Mouse (Mus musculus): ENCODE data around the gene Cblc. TPM values are rescaled to one million over a fixed set of nuclear protein-coding genes. Genes with fewer than 3 reads are reported as not detected.

Cblc gene
- 13.5 and 14.0 TPM in 2 replicates for polyA plus RNA-seq (2014; fragmentation: Nextera tagmentation; extraction: Ambion mirVana)

DNA sequence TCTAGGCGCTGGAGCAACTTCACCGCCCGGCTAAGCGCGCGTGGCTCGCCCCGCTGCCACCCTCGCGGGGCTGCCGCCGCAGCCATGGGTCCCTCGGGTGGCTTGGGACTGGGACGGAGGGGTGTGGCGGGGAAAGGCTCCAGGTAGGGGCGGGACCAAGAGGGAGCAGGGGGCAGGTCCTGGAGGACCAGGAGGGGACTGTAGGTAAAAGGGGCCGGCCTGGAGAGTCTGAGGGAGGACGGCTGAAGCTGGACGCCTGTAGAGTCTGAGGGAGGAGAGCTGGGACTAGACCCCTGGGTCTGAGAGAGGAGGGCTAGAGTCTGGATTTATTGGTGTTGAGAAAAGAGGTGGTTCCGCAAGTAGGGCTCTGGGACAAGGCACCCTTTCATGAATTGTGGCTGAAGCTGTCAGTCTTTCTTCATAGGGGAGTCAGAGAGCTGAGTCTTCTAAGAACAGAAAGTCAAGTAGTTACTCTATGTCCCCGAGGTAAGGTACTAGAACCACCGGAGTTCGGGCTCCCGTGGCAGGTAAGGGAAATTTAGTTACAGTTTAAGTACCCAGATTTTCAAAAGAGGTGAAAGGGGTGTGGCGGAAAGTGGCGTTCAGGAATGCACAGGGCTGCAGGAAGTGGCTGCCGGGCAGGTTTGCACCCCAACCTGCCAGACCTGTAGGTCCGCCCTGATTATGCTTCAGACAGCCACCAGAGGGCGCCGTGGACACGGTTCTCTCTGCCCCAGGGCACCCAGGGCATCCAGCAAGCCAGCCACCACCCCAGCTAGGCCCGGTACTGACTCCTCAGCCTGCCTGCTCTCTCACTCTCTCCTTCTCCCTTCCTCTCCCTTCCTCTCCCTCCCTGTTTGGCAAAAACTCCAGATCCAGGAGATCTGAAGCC, at the start of gene Cblc:
TSS of gene Cblc (minus strand) at position 113 of the 892 bp plus-strand sequence.
- H3K4me2 ChIP-seq (ENCODE audit: low read length) = peak within 1 kb of the TSS; percentile 40
- WGBS = 2% methylated on average over 31 of the region's 32 CpGs
- H3K36me3 ChIP-seq (ENCODE audit: control insufficient read depth, insufficient read depth, low read length) = no peaks in the 10 kb centered on the region
- peak within 1 kb of the TSS; percentile 33 for H3K4me3 ChIP-seq (ENCODE audit: low read depth, low read length)
- H3K27ac ChIP-seq (ENCODE audit: low read depth) = peak within 1 kb of the TSS; percentile 5; the same call in 1 of the 2 replicates
- H3K27me3 ChIP-seq (replicated peaks; ENCODE audit: control insufficient read depth, insufficient read depth, low read length) = peaks cover 19% of the 10 kb centered on the region
- H3K9ac ChIP-seq (ENCODE audit: low read length) = peak within 1 kb of the TSS; percentile 34
- DNase-seq (ENCODE audit: low spot score) (peak; percentile 86), ATAC-seq (replicated peaks; ENCODE audit: low FRiP score, low TSS enrichment, low read depth) (peak; percentile 89)
- H3K4me1 ChIP-seq (replicated peaks; ENCODE audit: control insufficient read depth, insufficient read depth, low read length) = no peaks in the 10 kb centered on the region
- H3K9me3 ChIP-seq (ENCODE audit: control insufficient read depth, low read length) = no peaks in the 10 kb centered on the region

DNA sequence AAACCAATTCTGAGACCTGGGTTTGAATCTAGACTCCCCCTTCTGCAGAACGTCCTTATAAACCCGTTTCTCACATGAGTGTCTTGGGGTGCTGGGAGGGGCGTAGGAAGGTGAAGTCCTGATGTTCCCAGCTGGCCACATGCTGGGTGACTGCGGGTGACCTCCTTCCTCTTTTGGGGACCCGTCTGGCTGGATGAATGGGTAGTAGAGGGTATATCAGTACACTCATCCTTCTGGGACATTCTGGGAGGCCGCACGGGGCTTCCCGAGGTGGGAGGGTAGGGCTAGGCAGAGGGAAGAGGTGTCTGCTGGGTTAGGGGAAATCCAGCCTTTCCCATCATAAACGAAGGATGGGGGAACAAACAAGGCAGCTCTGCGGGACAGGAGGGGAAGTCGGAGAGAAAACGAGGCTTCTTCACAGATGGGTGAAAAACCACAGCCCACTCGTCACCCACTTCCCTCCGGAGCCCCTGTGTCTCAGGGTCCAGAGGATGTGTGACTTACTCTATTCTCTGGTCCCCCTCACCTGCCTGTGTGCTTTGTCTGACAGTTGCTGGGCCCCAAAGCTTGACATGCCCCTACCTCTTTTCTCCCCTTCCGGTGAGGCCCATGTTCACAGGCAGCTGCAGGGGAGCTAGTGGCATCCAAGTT, 48.0 kb upstream of the Cblc start:
- DNase-seq (ENCODE audit: low spot score) (no peak), ATAC-seq (replicated peaks; ENCODE audit: low FRiP score, low TSS enrichment, low read depth) (no peak)
- Histone ChIP-seq H3K27me3 (replicated peaks; ENCODE audit: control insufficient read depth, insufficient read depth, low read length) (no peaks in the 10 kb centered on the region; the same call in 1 of the 2 replicates), H3K4me1 (replicated peaks; ENCODE audit: control insufficient read depth, insufficient read depth, low read length) (0 out of 2 replicates have a peak, but pooled peaks cover 2% of the 10 kb centered on the region), H3K27ac (ENCODE audit: low read depth) (no peak overlapping the region), H3K4me2 (ENCODE audit: low read length) (no peak overlapping the region), H3K9ac (ENCODE audit: low read length) (no peak overlapping the region), H3K36me3 (ENCODE audit: control insufficient read depth, insufficient read depth, low read length) (no peaks in the 10 kb centered on the region), H3K4me3 (ENCODE audit: low read depth, low read length) (no peak overlapping the region), H3K9me3 (ENCODE audit: control insufficient read depth, low read length) (no peaks in the 10 kb centered on the region)
- 66% methylated on average over 15 of the region's 15 CpGs for WGBS

DNA sequence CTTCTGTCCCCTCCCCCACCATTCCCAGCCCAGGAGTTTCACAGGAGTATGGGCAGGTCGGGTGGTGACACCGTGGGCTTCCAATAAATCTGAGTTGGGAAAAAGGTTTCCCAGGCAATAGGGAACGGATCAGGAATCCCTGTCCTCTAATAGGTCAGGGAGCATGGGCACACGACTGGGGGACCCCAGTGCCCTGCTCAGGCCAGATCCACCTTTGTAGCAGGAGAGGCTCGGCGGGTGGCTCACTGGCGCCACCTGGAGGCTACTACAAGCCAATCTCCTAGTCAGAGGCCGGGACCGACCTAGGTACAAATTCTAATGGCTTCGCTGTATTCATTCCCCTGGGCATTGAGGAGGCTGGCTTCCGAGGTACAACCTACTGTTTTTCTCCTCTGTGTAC, 47.0 kb upstream of the Cblc start:
- H3K4me2 ChIP-seq (ENCODE audit: low read length) = no peak overlapping the region
- no peaks in the 10 kb centered on the region for H3K36me3 ChIP-seq (ENCODE audit: control insufficient read depth, insufficient read depth, low read length)
- no peaks in the 10 kb centered on the region for H3K9me3 ChIP-seq (ENCODE audit: control insufficient read depth, low read length)
- peak; percentile 60 for ATAC-seq (replicated peaks; ENCODE audit: low FRiP score, low TSS enrichment, low read depth)
- no peaks in the 10 kb centered on the region; the same call in 1 of the 2 replicates for H3K27me3 ChIP-seq (replicated peaks; ENCODE audit: control insufficient read depth, insufficient read depth, low read length)
- 4% methylated on average over 11 of the region's 11 CpGs for WGBS
- peak; percentile 83 for DNase-seq (ENCODE audit: low spot score)
- 0 out of 2 replicates have a peak, but pooled peaks cover 2% of the 10 kb centered on the region for H3K4me1 ChIP-seq (replicated peaks; ENCODE audit: control insufficient read depth, insufficient read depth, low read length)
- H3K4me3 ChIP-seq (ENCODE audit: low read depth, low read length) = no peak overlapping the region
- no peak overlapping the region for H3K9ac ChIP-seq (ENCODE audit: low read length)
- H3K27ac ChIP-seq (ENCODE audit: low read depth) = no peak overlapping the region

DNA sequence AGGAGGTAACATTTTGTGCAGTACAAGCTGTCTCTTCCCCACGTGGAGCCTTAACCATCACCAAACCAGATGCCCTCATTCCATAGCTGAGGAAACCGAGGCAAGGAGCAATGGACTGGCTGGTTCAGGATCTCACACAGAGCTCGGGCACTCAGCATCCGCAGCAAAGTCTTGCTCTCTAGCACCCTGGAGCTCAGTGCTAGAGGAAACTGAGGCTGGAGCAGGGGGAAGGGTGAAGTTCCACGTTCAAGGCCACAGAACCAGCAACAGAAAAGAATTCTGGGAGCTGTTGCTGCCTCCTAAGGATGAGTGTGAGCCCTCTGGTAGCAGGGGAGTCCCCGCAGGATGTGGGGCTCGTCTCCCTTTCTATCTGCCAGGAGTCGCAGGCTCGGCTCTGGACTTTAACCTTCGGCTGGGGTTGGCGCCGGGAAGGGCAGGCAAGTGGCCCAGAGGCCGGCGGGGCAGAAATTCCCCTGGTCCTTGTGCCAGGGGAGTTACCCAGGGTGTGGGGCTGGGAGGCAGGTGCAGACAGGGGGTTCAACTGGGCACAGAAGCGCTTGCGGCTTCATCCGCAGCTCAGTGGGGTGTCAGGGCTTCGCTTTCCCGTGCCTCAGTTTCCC, 46.4 kb upstream of the Cblc start:
- DNase-seq (ENCODE audit: low spot score) (peak; percentile 65), ATAC-seq (replicated peaks; ENCODE audit: low FRiP score, low TSS enrichment, low read depth) (peak; percentile 50; the same call in 1 of the 2 replicates)
- Histone ChIP-seq H3K9me3 (ENCODE audit: control insufficient read depth, low read length) (no peaks in the 10 kb centered on the region), H3K36me3 (ENCODE audit: control insufficient read depth, insufficient read depth, low read length) (no peaks in the 10 kb centered on the region), H3K27me3 (replicated peaks; ENCODE audit: control insufficient read depth, insufficient read depth, low read length) (no peaks in the 10 kb centered on the region; the same call in 1 of the 2 replicates), H3K4me1 (replicated peaks; ENCODE audit: control insufficient read depth, insufficient read depth, low read length) (0 out of 2 replicates have a peak, but pooled peaks cover 2% of the 10 kb centered on the region), H3K4me3 (ENCODE audit: low read depth, low read length) (no peak overlapping the region), H3K4me2 (ENCODE audit: low read length) (no peak overlapping the region), H3K27ac (ENCODE audit: low read depth) (no peak overlapping the region), H3K9ac (ENCODE audit: low read length) (no peak overlapping the region)
- WGBS = 29% methylated on average over 19 of the region's 19 CpGs

DNA sequence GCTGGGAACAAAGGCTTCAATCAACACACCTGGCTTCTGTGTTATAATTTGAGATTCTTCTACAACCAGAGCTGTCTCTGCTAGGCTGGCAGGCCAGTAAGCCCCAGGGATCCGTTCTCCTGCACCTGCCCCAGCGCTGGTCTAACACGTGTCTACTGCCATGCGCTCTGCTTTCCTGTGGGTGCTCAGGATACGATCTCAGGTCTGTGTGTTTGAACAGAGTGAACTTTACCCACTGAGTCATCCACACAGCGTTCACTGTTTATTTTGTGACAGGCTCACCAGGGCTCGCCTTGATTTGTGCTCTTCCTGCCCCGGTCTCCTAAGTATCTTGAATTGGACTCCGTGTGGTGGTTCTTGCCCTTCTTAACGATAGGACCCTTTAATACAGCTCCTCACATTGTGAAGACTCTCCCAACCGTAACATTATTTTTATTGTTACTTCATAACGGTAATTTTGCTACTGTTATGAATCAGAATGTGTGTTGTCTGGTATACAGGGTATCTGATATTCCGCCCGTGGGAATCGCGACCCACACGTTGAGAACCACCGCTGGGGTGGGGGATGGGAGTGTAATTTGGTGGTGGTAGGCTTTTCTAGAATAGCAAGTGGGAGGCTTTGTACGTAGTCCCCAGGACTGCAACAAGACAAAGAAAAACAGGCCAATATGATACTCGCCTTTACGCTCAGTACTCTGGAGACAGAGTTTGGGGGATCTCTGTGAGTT, 45.2 kb upstream of the Cblc start:
- peak; percentile 76 for DNase-seq (ENCODE audit: low spot score)
- H3K27me3 ChIP-seq (replicated peaks; ENCODE audit: control insufficient read depth, insufficient read depth, low read length) = no peaks in the 10 kb centered on the region; the same call in 1 of the 2 replicates
- H3K27ac ChIP-seq (ENCODE audit: low read depth) = peak overlapping the region; percentile 69; the same call in 1 of the 2 replicates
- 63% methylated on average over 21 of the region's 21 CpGs for whole genome bisulfite sequencing
- H3K9me3 ChIP-seq (ENCODE audit: control insufficient read depth, low read length) = no peaks in the 10 kb centered on the region
- no peak overlapping the region for H3K9ac ChIP-seq (ENCODE audit: low read length)
- no peaks in the 10 kb centered on the region for H3K36me3 ChIP-seq (ENCODE audit: control insufficient read depth, insufficient read depth, low read length)
- H3K4me1 ChIP-seq (replicated peaks; ENCODE audit: control insufficient read depth, insufficient read depth, low read length) = 0 out of 2 replicates have a peak, but pooled peaks cover 2% of the 10 kb centered on the region
- no peak overlapping the region for H3K4me2 ChIP-seq (ENCODE audit: low read length)
- H3K4me3 ChIP-seq (ENCODE audit: low read depth, low read length) = no peak overlapping the region
- peak; percentile 87 for ATAC-seq (replicated peaks; ENCODE audit: low FRiP score, low TSS enrichment, low read depth)

DNA sequence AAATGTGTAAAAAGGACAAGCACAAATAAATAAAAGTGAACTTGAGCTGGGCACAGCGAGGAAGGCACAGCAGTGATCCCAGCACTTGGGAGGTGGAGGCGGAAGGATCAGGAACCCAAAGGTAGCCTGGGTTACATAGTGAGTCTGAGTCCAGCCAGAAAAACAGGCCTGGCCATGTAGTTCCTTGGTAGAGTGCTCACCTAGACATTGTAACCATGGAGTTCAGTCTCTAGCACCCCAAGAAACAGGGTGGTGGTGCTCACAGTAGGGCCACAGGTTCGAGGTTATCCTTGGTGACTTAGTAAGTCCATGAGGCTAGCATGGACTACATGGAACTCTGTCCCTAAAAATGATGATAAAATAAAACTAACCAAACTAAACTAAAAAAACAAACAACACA, 44.3 kb upstream of the Cblc start:
- H3K9ac ChIP-seq (ENCODE audit: low read length) = no peak overlapping the region
- no peak for DNase-seq (ENCODE audit: low spot score)
- no peaks in the 10 kb centered on the region; the same call in 1 of the 2 replicates for H3K27me3 ChIP-seq (replicated peaks; ENCODE audit: control insufficient read depth, insufficient read depth, low read length)
- H3K4me1 ChIP-seq (replicated peaks; ENCODE audit: control insufficient read depth, insufficient read depth, low read length) = 0 out of 2 replicates have a peak, but pooled peaks cover 2% of the 10 kb centered on the region
- H3K4me2 ChIP-seq (ENCODE audit: low read length) = no peak overlapping the region
- no peaks in the 10 kb centered on the region for H3K9me3 ChIP-seq (ENCODE audit: control insufficient read depth, low read length)
- no peak overlapping the region for H3K4me3 ChIP-seq (ENCODE audit: low read depth, low read length)
- H3K27ac ChIP-seq (ENCODE audit: low read depth) = peak overlapping the region; percentile 69; the same call in 1 of the 2 replicates
- WGBS = 76% methylated on average over 3 of the region's 3 CpGs
- no peaks in the 10 kb centered on the region for H3K36me3 ChIP-seq (ENCODE audit: control insufficient read depth, insufficient read depth, low read length)
- no peak for ATAC-seq (replicated peaks; ENCODE audit: low FRiP score, low TSS enrichment, low read depth)

DNA sequence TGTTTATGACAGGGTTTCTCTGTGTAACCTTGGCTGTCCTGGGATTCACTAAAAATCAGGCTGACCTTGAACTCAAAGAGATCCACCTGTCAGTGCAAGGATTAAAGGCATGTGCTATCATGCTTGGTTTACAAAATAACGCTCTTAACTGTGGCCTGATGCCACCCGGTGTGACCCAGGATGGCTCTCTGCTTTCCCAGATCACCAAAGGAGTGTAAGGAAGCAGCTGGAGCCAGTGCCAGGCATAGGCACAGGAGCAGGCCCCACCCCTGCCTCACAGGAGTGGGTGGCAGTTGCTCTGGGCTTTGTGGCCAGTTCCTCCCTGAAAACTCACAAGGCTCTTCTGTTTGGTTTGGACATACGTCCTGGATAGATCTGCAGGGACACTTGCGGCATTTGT, 43.8 kb upstream of the Cblc start:
- Histone ChIP-seq H3K27ac (ENCODE audit: low read depth) (no peak overlapping the region), H3K9me3 (ENCODE audit: control insufficient read depth, low read length) (no peaks in the 10 kb centered on the region), H3K4me2 (ENCODE audit: low read length) (no peak overlapping the region), H3K9ac (ENCODE audit: low read length) (no peak overlapping the region), H3K36me3 (ENCODE audit: control insufficient read depth, insufficient read depth, low read length) (no peaks in the 10 kb centered on the region), H3K27me3 (replicated peaks; ENCODE audit: control insufficient read depth, insufficient read depth, low read length) (no peaks in the 10 kb centered on the region; the same call in 1 of the 2 replicates), H3K4me3 (ENCODE audit: low read depth, low read length) (no peak overlapping the region), H3K4me1 (replicated peaks; ENCODE audit: control insufficient read depth, insufficient read depth, low read length) (0 out of 2 replicates have a peak, but pooled peaks cover 2% of the 10 kb centered on the region)
- 70% methylated on average over 4 of the region's 4 CpGs for WGBS
- ATAC-seq (replicated peaks; ENCODE audit: low FRiP score, low TSS enrichment, low read depth) = no peak
- DNase-seq (ENCODE audit: low spot score) = no peak

DNA sequence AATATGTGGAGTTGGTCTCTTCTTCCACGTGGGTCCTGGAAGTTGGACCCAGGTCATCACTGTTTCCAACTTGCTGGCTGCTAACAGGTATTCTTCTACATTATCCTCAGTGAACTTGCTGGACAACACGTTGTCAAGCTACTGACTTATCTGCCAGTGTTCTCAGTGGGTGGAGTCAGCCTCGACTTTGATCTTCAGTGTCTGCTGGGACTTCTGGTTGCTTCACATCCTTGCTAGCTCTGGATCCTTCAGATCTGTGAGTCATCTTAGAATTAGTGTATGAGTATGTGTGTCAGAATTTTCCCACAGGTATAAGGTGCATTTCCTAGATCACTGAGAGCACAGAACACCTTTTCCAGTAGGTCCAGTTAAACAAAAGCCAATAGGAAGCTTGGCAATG, 40.2 kb upstream of the Cblc start:
- ATAC-seq (replicated peaks; ENCODE audit: low FRiP score, low TSS enrichment, low read depth) (no peak), DNase-seq (ENCODE audit: low spot score) (no peak)
- Histone ChIP-seq H3K4me1 (replicated peaks; ENCODE audit: control insufficient read depth, insufficient read depth, low read length) (no peaks in the 10 kb centered on the region), H3K27me3 (replicated peaks; ENCODE audit: control insufficient read depth, insufficient read depth, low read length) (no peaks in the 10 kb centered on the region), H3K4me3 (ENCODE audit: low read depth, low read length) (no peak overlapping the region), H3K4me2 (ENCODE audit: low read length) (no peak overlapping the region), H3K36me3 (ENCODE audit: control insufficient read depth, insufficient read depth, low read length) (no peaks in the 10 kb centered on the region), H3K9ac (ENCODE audit: low read length) (no peak overlapping the region), H3K9me3 (ENCODE audit: control insufficient read depth, low read length) (no peaks in the 10 kb centered on the region), H3K27ac (ENCODE audit: low read depth) (no peak overlapping the region)
- 58% methylated on average over 3 of the region's 3 CpGs for WGBS
